Mouse (Mus musculus) limb, embryonic 10.5 days (tissue): ENCODE measurements around the gene Dgke. TPM values are rescaled to one million over a fixed set of nuclear protein-coding genes. Genes with fewer than 3 reads are reported as not detected.

Experiments used
- DNase-seq: peaks from one replicate; pipeline ENCODE4 v3.0.0-alpha.2; 2017; ENCODE audit warnings: low spot score
- H3K27ac ChIP-seq: fragments of 300-500 bp; sonication (generic); 2 replicates; pipeline ENCODE4 v1.5.1; 2016; ENCODE audit warnings: mild to moderate bottlenecking
- H3K27me3 ChIP-seq: fragments of 300-500 bp; sonication (generic); 2 replicates; pipeline ENCODE4 v1.6.1; 2016; ENCODE audit warnings: low read depth, mild to moderate bottlenecking; ENCODE audit not compliant: poor library complexity, severe bottlenecking
- H3K36me3 ChIP-seq: fragments of 300-500 bp; sonication (generic); 2 replicates; pipeline ENCODE4 v1.6.1; 2016; ENCODE audit warnings: mild to moderate bottlenecking, moderate library complexity
- H3K4me1 ChIP-seq: fragments of 300-500 bp; sonication (generic); 2 replicates; pipeline ENCODE4 v1.6.1; 2016
- H3K4me3 ChIP-seq: fragments of 300-500 bp; sonication (generic); 2 replicates; pipeline ENCODE4 v1.5.1; 2016; ENCODE audit warnings: mild to moderate bottlenecking, moderate library complexity
- H3K9me3 ChIP-seq: fragments of 300-500 bp; sonication (generic); replicated peaks from 2 replicates; pipeline ENCODE4 v1.6.1; 2016; ENCODE audit warnings: mild to moderate bottlenecking
- WGBS: fragments of 180-500 bp; shearing (Covaris S2); methylation state at CpG from one replicate; pipeline ENCODE4 v1.1.7; 2016; 5-methylcytosine and 5-hydroxymethylcytosine counted together
- polyA plus RNA-seq: library from polyadenylated mRNA; unstranded; fragments of >200 nt; fragmentation: Nextera tagmentation; extraction: Ambion mirVana; gene quantifications from 2 replicates; pipeline ENCODE4 v1.2.1, GENCODE M21; 2016

Gene Dgke
- polyA plus RNA-seq, 1 experiment from 2014 or later: 5.6 TPM

DNA sequence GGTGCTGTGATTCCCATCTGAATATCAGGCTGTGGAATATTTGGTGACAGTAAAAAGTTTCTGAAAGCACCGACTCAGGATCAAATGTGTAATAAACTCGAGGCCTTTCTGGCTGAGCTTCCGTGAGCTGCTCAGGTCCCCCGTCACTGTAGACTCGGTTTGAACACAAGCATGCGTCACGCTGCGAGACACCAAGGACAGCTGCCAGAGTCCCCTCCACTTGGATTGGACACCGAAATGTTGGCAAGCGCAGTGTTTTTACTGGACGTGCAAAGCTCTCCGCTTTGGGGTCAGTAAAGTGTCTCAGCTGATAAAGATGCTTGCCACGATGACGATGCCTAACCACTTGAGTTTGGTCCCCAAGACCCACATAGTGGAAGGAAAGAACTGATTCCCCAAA, 2.0 kb upstream of the Dgke start:
- 96% methylated on average over 14 of the region's 14 CpGs for WGBS
- no peaks in the 10 kb centered on the region for H3K9me3 ChIP-seq
- DNase-seq: no peak
- H3K4me1 ChIP-seq: peaks cover 6% of the 10 kb centered on the region; the same call in 1 of the 2 replicates
- H3K4me3 ChIP-seq: no peak overlapping the region
- no peaks in the 10 kb centered on the region for H3K36me3 ChIP-seq
- H3K27ac ChIP-seq: no peak overlapping the region
- no peaks in the 10 kb centered on the region for H3K27me3 ChIP-seq

DNA sequence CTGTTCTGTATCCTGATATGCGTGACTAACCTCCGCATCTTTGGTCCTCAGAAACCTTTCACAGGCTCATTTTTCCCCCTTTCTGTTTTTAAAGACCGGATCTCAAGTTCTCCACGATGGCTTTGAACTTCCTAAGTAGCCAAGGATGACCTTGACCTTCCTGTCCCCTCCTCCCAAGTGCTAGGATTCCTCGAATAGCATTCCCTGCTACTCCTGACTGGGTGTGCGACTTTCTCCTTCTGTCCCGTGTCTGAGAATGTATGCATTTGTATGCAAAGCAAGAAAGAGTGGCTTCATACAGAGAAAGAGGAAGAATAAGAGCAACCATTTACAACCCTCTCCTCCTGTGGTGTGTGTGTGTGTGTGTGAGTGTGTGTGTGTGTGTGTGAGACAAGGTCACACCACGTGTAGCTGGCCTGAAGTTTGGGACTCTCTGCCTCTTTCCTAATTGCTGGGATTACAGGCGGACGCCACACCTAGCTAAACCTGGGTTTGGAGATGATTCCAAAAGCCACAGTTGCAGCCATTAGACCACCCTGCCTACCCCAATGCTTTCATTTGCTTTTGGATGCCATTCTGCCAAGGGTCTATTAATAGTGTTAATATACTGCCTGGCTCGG, 1.3 kb upstream of the Dgke start:
- no peak for DNase-seq
- H3K9me3 ChIP-seq: no peaks in the 10 kb centered on the region
- H3K27ac ChIP-seq: no peak overlapping the region
- H3K36me3 ChIP-seq: no peaks in the 10 kb centered on the region
- H3K27me3 ChIP-seq: no peaks in the 10 kb centered on the region
- no peak overlapping the region for H3K4me3 ChIP-seq
- 73% methylated on average over 11 of the region's 11 CpGs for WGBS
- H3K4me1 ChIP-seq: peaks cover 6% of the 10 kb centered on the region; the same call in 1 of the 2 replicates

DNA sequence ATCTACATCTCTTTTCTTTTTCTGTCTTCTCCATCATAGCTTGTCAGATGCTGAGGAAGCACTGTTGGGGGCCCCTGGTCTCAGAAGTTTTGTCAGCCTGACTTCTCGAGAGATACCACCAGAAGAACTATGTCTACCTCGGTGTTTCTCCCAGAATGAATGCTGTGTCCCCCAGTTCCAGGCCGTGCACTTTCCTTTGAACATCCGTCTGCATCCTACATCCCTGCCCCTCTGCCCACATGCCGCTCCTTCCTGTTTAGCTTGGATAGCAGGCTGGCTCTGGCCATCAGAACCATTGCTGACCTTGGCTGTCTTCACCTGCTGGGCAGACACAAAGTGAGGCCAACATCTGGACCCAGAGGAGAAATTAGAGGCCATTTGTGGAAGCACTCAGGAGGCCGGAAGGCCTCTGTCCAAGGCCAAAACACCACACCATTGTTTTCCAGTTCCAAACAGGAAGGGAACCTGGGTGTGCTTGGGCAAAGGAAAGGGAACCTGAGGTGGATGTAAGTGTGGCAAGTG, 712 bp upstream of the Dgke start:
- Histone ChIP-seq H3K4me3 (no peak overlapping the region), H3K9me3 (no peaks in the 10 kb centered on the region), H3K27ac (no peak overlapping the region; the same call in 1 of the 2 replicates), H3K4me1 (peaks cover 6% of the 10 kb centered on the region; the same call in 1 of the 2 replicates), H3K27me3 (no peaks in the 10 kb centered on the region), H3K36me3 (no peaks in the 10 kb centered on the region)
- WGBS: 66% methylated on average over 6 of the region's 6 CpGs
- DNase-seq: no peak

GRCm38 (mm10) chr11:89066126-89066525, 524 bp downstream of the Dgke start:
- Histone ChIP-seq H3K36me3 (no peaks in the 10 kb centered on the region), H3K27me3 (no peaks in the 10 kb centered on the region), H3K27ac (no peak overlapping the region), H3K9me3 (no peaks in the 10 kb centered on the region), H3K4me3 (no peak overlapping the region), H3K4me1 (peaks cover 6% of the 10 kb centered on the region; the same call in 1 of the 2 replicates)
- 86% methylated on average over 6 of the region's 6 CpGs for WGBS
- DNase-seq: no peak

DNA sequence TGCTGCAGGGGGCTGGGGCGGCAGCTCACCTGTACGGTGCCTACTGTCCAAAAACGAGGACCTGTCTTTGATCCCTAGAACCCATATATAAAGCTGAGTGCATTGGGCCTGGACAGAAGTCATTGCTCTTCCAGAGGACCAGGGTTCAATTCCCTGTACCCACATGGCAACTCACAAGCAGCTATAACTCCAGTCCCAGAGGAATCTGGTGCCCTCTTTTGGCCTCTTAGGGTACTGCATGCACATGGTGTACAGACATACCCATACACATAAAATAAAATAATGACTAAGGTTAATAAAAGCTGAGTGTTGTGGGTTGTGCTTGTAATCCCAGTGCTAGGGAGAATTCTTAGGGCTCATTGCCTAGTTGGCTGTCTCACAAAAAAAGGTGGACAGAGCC, 1.4 kb downstream of the Dgke start:
- Histone ChIP-seq H3K36me3 (no peaks in the 10 kb centered on the region), H3K27ac (no peak overlapping the region), H3K27me3 (no peaks in the 10 kb centered on the region), H3K4me3 (no peak overlapping the region), H3K4me1 (peaks cover 12% of the 10 kb centered on the region; the same call in 1 of the 2 replicates), H3K9me3 (no peaks in the 10 kb centered on the region)
- WGBS: 93% methylated on average over 3 of the region's 3 CpGs
- no peak for DNase-seq

GRCm38 (mm10) chr11:89064312-89064711, 2.3 kb downstream of the Dgke start:
- Histone ChIP-seq H3K4me1 (peaks cover 21% of the 10 kb centered on the region), H3K27me3 (no peaks in the 10 kb centered on the region), H3K4me3 (no peak overlapping the region), H3K9me3 (no peaks in the 10 kb centered on the region), H3K36me3 (no peaks in the 10 kb centered on the region), H3K27ac (no peak overlapping the region)
- 83% methylated on average over 6 of the region's 6 CpGs for WGBS
- DNase-seq: no peak

GRCm38 (mm10) chr11:89061362-89061761, 5.3 kb downstream of the Dgke start:
- H3K36me3 ChIP-seq: 0 out of 2 replicates have a peak, but pooled peaks cover 4% of the 10 kb centered on the region
- no peaks in the 10 kb centered on the region for H3K27me3 ChIP-seq
- 74% methylated on average over 7 of the region's 7 CpGs for WGBS
- DNase-seq: no peak
- no peak overlapping the region for H3K27ac ChIP-seq
- H3K4me3 ChIP-seq: no peak overlapping the region
- H3K9me3 ChIP-seq: no peaks in the 10 kb centered on the region
- H3K4me1 ChIP-seq: peaks cover 25% of the 10 kb centered on the region

DNA sequence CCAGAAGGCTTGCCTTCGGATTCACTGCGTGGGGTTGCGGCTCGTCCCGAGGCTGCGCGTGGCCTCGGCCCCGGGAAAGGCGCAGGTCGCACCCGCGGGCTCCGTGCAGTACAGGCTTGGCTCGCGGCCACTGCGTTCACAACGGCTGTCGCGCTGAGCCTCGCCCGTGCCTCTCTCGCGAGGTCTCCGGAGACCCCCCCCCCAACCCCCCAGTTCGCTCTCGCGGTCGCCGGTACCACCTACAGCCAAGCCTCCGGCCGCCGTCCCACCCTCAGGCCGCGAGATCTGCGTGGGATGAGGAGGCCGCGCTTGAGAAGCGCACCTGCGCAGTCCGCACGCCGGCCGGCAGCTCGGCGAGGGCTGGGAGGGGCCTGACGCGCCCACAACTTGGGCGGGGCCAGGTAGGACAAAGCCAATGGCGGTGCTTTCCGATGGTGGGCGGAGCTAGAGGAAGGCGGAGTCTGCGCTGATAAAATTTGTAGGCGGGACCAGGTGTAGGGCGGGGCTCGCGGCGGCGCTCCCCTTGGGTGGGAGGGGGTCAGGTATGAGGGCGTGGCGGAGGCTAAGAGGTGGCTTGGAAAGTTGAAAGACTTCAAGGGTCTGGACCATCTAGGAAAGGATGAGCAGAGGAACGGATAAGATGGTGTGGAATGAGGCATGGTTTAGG, 6.1 kb downstream of the Dgke start:
- Histone ChIP-seq H3K4me3 (peak overlapping the region; percentile 89), H3K4me1 (peaks cover 25% of the 10 kb centered on the region), H3K36me3 (peaks cover 9% of the 10 kb centered on the region), H3K27me3 (no peaks in the 10 kb centered on the region), H3K9me3 (no peaks in the 10 kb centered on the region), H3K27ac (peak overlapping the region; percentile 88)
- DNase-seq: peak; percentile 92
- under 1% methylated on average over 63 of the region's 63 CpGs for WGBS

GRCm38 (mm10) chr11:89059919-89060422, 6.7 kb downstream of the Dgke start:
- WGBS: under 1% methylated on average over 33 of the region's 33 CpGs
- Histone ChIP-seq H3K9me3 (no peaks in the 10 kb centered on the region), H3K36me3 (peaks cover 14% of the 10 kb centered on the region), H3K27ac (peak overlapping the region; percentile 88), H3K27me3 (no peaks in the 10 kb centered on the region), H3K4me3 (peak overlapping the region; percentile 89), H3K4me1 (peaks cover 25% of the 10 kb centered on the region)
- no peak for DNase-seq

DNA sequence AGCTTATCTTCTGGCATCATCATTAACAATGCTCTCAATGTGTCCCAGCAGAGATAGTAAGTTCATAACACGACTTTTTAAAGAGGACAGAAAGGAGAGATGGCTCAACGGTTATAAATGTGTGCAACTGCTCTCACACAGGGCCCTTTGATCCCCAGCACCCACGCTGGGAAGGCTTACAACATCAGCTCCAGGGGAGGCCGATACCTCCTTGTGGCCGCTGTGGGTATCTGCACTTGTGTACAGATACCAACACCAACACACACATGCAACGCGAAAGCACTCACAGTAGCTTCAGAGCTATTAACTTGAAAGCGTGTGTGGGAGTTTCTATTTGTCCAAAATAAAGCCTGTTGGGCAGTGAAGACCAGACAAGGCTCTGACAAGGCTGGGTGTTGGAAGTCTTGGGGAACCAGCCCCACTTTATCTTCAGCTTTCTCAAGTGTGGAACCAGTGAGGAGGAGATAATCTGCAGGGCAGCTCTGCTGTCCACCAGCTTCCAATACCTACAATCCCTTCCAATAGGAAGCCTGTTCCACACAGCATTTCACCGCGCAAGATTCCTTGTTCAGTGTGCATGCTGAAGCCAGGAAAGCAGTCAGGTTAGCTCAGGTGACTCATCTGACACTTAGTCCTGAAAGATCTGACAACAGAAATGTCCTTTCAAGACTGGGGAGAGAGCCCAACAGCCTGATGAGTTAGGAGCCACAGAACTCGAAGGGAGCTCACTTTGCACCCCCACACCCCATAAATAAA, 8.0 kb downstream of the Dgke start:
- peaks cover 25% of the 10 kb centered on the region for H3K4me1 ChIP-seq
- H3K9me3 ChIP-seq: no peaks in the 10 kb centered on the region
- no peak overlapping the region for H3K27ac ChIP-seq
- peak overlapping the region; percentile 89 for H3K4me3 ChIP-seq
- 75% methylated on average over 11 of the region's 11 CpGs for WGBS
- no peak for DNase-seq
- no peaks in the 10 kb centered on the region for H3K27me3 ChIP-seq
- peaks cover 26% of the 10 kb centered on the region for H3K36me3 ChIP-seq

DNA sequence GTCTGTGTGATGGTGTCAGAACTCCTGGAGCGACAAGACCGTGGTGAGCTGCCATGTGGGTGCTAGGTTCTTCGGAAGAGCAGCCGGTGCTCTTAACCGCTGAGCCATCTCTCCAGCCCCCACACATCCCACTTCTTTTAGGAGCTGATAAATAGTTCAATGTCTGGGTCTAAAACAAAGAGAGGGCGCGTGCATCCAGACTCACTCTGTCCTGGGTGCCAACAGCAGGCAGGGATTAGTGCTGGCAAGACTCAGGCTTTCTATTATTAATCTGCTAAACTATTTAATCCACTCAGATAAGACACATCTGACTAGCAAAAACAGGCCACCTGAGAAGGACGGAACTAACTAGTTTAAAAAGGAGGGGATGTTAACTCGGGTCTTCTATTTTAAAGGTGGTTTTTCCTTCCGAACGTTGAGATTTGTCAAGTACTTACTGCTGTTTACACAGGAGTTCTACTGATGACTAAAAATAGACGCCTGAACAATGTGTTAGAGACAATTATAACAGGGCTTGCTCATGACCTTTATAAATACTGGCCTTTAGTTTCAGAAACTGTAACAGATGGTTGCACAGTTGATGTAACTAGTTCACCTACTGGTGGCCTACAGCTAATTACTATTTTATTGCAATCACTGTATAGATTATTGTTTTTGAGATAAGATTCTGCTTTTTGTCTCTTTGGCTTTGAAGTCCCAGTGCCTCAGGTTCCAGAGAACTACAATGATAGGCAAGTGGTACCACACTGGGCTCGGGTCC, 10.5 kb downstream of the Dgke start:
- peaks cover 42% of the 10 kb centered on the region for H3K36me3 ChIP-seq
- H3K4me3 ChIP-seq: no peak overlapping the region
- no peaks in the 10 kb centered on the region for H3K27me3 ChIP-seq
- peaks cover 25% of the 10 kb centered on the region for H3K4me1 ChIP-seq
- 93% methylated on average over 13 of the region's 13 CpGs for whole genome bisulfite sequencing
- DNase-seq: no peak
- no peak overlapping the region for H3K27ac ChIP-seq
- H3K9me3 ChIP-seq: no peaks in the 10 kb centered on the region

DNA sequence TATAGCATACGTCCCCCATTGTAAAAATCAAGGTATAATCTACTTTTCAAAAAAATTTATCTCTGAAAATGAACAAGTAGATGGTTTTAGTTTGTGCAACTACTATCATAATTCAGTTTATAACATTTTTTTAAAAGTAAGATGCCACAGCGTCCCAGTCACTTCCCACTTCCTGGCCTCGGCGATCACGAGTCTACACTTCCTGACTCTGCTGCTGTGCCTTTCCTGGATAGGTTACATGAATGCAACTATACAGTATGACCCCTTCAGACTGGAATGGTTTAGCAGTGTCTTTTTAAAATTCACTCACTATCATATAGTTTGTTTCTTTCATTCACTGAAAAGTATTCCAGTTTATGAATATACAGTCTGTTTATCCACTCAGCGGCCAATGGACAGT, 14.9 kb downstream of the Dgke start:
- H3K4me1 ChIP-seq: no peaks in the 10 kb centered on the region
- H3K36me3 ChIP-seq: peaks cover 79% of the 10 kb centered on the region
- no peak overlapping the region for H3K27ac ChIP-seq
- no peak overlapping the region for H3K4me3 ChIP-seq
- H3K27me3 ChIP-seq: no peaks in the 10 kb centered on the region
- no peak for DNase-seq
- WGBS: 92% methylated on average over 6 of the region's 6 CpGs
- no peaks in the 10 kb centered on the region for H3K9me3 ChIP-seq
